Mouse (Mus musculus) thymus, adult 2 months (tissue): Measurements from ENCODE around the gene Zscan26. TPM values are rescaled to one million over a fixed set of nuclear protein-coding genes. Genes with fewer than 3 reads are reported as not detected.

Source experiments
- DNase-seq: peaks from one replicate; pipeline ENCODE4 v3.0.0; 2021
- H3K27ac ChIP-seq: fragments of 200-500 bp; 2 replicates; pipeline ENCODE4 v1.5.1; 2012; ENCODE audit warnings: low read length, control low read depth; ENCODE audit not compliant: control insufficient read depth, insufficient read depth
- H3K27me3 ChIP-seq: fragments of 200-500 bp; 2 replicates; pipeline ENCODE4 v1.6.1; 2012; ENCODE audit warnings: mild to moderate bottlenecking, low read length, moderate library complexity, mixed read lengths; ENCODE audit not compliant: control insufficient read depth, insufficient read depth
- H3K36me3 ChIP-seq: fragments of 200-500 bp; 2 replicates; pipeline ENCODE4 v1.6.1; 2012; ENCODE audit warnings: mild to moderate bottlenecking, low read length, moderate library complexity; ENCODE audit not compliant: control insufficient read depth, insufficient read depth
- H3K4me1 ChIP-seq: fragments of 200-500 bp; replicated peaks from 2 replicates; pipeline ENCODE4 v1.6.1; 2012; ENCODE audit warnings: low read length; ENCODE audit not compliant: control insufficient read depth, insufficient read depth
- H3K4me3 ChIP-seq: fragments of 200-500 bp; 2 replicates; pipeline ENCODE4 v1.5.1; 2012; ENCODE audit warnings: mild to moderate bottlenecking, low read length, control low read depth, moderate library complexity; ENCODE audit not compliant: control insufficient read depth, insufficient read depth
- CTCF ChIP-seq: fragments of 200-500 bp; IDR thresholded peaks from 2 replicates; pipeline ENCODE4 v1.5.1; 2012; ENCODE audit warnings: mild to moderate bottlenecking, control low read depth, low read length, moderate library complexity, borderline replicate concordance; ENCODE audit not compliant: control insufficient read depth, poor library complexity, insufficient read depth; ENCODE audit errors: extremely low read depth
- POLR2A ChIP-seq: fragments of 200-500 bp; IDR thresholded peaks from 2 replicates; pipeline ENCODE4 v1.6.1; 2012; ENCODE audit warnings: mild to moderate bottlenecking, low read length, control low read depth, moderate library complexity; ENCODE audit not compliant: control insufficient read depth, poor library complexity, insufficient read depth; ENCODE audit errors: extremely low read depth
- WGBS: fragments of 180-500 bp; shearing (Covaris S2); methylation state at CpG from one replicate; pipeline ENCODE4 v1.1.7; 2018; 5-methylcytosine and 5-hydroxymethylcytosine counted together
- polyA plus RNA-seq: library from polyadenylated mRNA; depleted of rRNA; stranded (reverse); fragments of >200 nt; gene quantifications from 2 replicates; pipeline ENCODE4 v1.2.3, GENCODE M21; 2012

Gene Zscan26
- polyA plus RNA-seq, 1 experiment, result 11.3 TPM

- Histone ChIP-seq H3K4me3 (no peak overlapping the region), H3K27me3 (no peaks in the 10 kb centered on the region), H3K27ac (no peak overlapping the region), H3K36me3 (no peaks in the 10 kb centered on the region), H3K4me1 (no peaks in the 10 kb centered on the region)
- DNase-seq, result no peak
- TF ChIP-seq CTCF (no peak), POLR2A (no peak)
- WGBS, result 85% methylated on average over 15 of the region's 15 CpGs
Observed at GRCm38 (mm10) chr13:21414231-21415212, 39.0 kb downstream of the Zscan26 start.

- H3K27ac ChIP-seq, result no peak overlapping the region
- 72% methylated on average over 11 of the region's 11 CpGs for WGBS
Observed at GRCm38 (mm10) chr13:21408805-21409459, 44.6 kb downstream of the Zscan26 start.

GRCm38 (mm10) chr13:21407969-21408804 is 45.3 kb downstream of the Zscan26 start:
- TF ChIP-seq POLR2A (no peak), CTCF (no peak)
- H3K4me1 ChIP-seq, result peaks cover 6% of the 10 kb centered on the region
- DNase-seq, result peak; percentile 36

More at GRCm38 (mm10) chr13:21408805-21409459, 44.6 kb downstream of the Zscan26 start:
- H3K27me3 ChIP-seq, result no peaks in the 10 kb centered on the region
- H3K36me3 ChIP-seq, result no peaks in the 10 kb centered on the region
- H3K4me1 ChIP-seq, result peaks cover 6% of the 10 kb centered on the region
- no peak for DNase-seq
- H3K4me3 ChIP-seq, result peak overlapping the region; percentile 50
- no peak for TF ChIP-seq POLR2A
- TF ChIP-seq CTCF, result no peak

GRCm38 (mm10) chr13:21407341-21407740 is 46.2 kb downstream of the Zscan26 start:
- Histone ChIP-seq H3K27ac (no peak overlapping the region), H3K4me1 (peaks cover 6% of the 10 kb centered on the region), H3K27me3 (no peaks in the 10 kb centered on the region), H3K36me3 (no peaks in the 10 kb centered on the region), H3K4me3 (no peak overlapping the region)
- DNase-seq, result no peak
- TF ChIP-seq CTCF, result no peak
- no peak for TF ChIP-seq POLR2A
- 94% methylated on average over 11 of the region's 11 CpGs for WGBS

More at GRCm38 (mm10) chr13:21407969-21408804, 45.3 kb downstream of the Zscan26 start:
- Histone ChIP-seq H3K4me3 (peak overlapping the region; percentile 50), H3K36me3 (no peaks in the 10 kb centered on the region), H3K27me3 (no peaks in the 10 kb centered on the region), H3K27ac (no peak overlapping the region)
- WGBS, result 6% methylated on average over 27 of the region's 27 CpGs

- DNase-seq, result no peak
- Histone ChIP-seq H3K4me1 (peaks cover 2% of the 10 kb centered on the region; the same call in 1 of the 2 replicates), H3K27ac (no peak overlapping the region), H3K27me3 (no peaks in the 10 kb centered on the region), H3K4me3 (no peak overlapping the region), H3K36me3 (no peaks in the 10 kb centered on the region)
- TF ChIP-seq CTCF, result no peak
- TF ChIP-seq POLR2A, result no peak
- WGBS, result 0% methylated on average over 2 of the region's 2 CpGs
Observed at GRCm38 (mm10) chr13:21402848-21403247, 50.7 kb downstream of the Zscan26 start.

GRCm38 (mm10) chr13:21402287-21402846 is 51.2 kb downstream of the Zscan26 start, which contains the start of gene Zkscan3:
Zkscan3 (minus strand) TSS chr13:21402755.
- no peaks in the 10 kb centered on the region for H3K36me3 ChIP-seq
- DNase-seq, result peak; percentile 83
- peak within 1 kb of the TSS; percentile 78 for H3K4me3 ChIP-seq
- WGBS, result under 1% methylated on average over 35 of the region's 35 CpGs
- TF ChIP-seq POLR2A (peak; percentile 59; the same call in 1 of the 2 replicates), CTCF (0 out of 2 replicates have a peak, but pooled peaks have one; percentile 14)
- H3K27me3 ChIP-seq, result no peaks in the 10 kb centered on the region
- no peak within 1 kb of the TSS for H3K27ac ChIP-seq
- H3K4me1 ChIP-seq, result peaks cover 2% of the 10 kb centered on the region; the same call in 1 of the 2 replicates
